Mouse (Mus musculus) heart, embryonic 11.5 days (tissue): ENCODE measurements around the gene Grm1. TPM values are rescaled to one million over a fixed set of nuclear protein-coding genes. Genes with fewer than 3 reads are reported as not detected.
A peak's percentile ranks its signal among the peaks of the same experiment; 100 is the strongest.

ENCODE experiments used
- ATAC-seq: fragments of 200-750 bp; cut with Nextera tagmentation; replicated peaks from 2 replicates; pipeline ENCODE4 v1.8.0; 2017; ENCODE audit warnings: moderate library complexity; ENCODE audit not compliant: insufficient number of reproducible peaks, low FRiP score, low TSS enrichment
- H3K27ac ChIP-seq: fragments of 300-500 bp; sonication (generic); 2 replicates; pipeline ENCODE4 v1.5.1; 2014; ENCODE audit warnings: mild to moderate bottlenecking, low read depth, low read length
- H3K27me3 ChIP-seq: fragments of 300-500 bp; sonication (generic); 2 replicates; pipeline ENCODE4 v1.6.1; 2014; ENCODE audit warnings: mild to moderate bottlenecking, low read length, mixed read lengths; ENCODE audit not compliant: control insufficient read depth, insufficient read depth
- H3K36me3 ChIP-seq: fragments of 300-500 bp; sonication (generic); 2 replicates; pipeline ENCODE4 v1.6.1; 2014; ENCODE audit warnings: mild to moderate bottlenecking, low read length, moderate library complexity, mixed read lengths; ENCODE audit not compliant: control insufficient read depth, insufficient read depth
- H3K4me1 ChIP-seq: fragments of 300-500 bp; sonication (generic); 2 replicates; pipeline ENCODE4 v1.6.1; 2014; ENCODE audit warnings: low read length; ENCODE audit not compliant: control insufficient read depth, insufficient read depth
- H3K4me2 ChIP-seq: fragments of 300-500 bp; sonication (generic); 2 replicates; pipeline ENCODE4 v1.6.1; 2014; ENCODE audit warnings: mild to moderate bottlenecking, moderate library complexity
- H3K4me3 ChIP-seq: fragments of 300-500 bp; sonication (generic); 2 replicates; pipeline ENCODE4 v1.5.1; 2014; ENCODE audit warnings: low read depth, low read length
- H3K9ac ChIP-seq: fragments of 300-500 bp; sonication (generic); 2 replicates; pipeline ENCODE4 v1.6.1; 2014; ENCODE audit warnings: mild to moderate bottlenecking, low read depth, low read length, moderate library complexity
- H3K9me3 ChIP-seq: fragments of 300-500 bp; sonication (generic); replicated peaks from 2 replicates; pipeline ENCODE4 v1.6.1; 2016; ENCODE audit warnings: low read length; ENCODE audit not compliant: control insufficient read depth
- WGBS: fragments of 180-500 bp; shearing (Covaris S2); extraction: QIAGEN DNeasy Blood & Tissue Kit; methylation state at CpG from one replicate; pipeline ENCODE4 v1.1.7; 2014; ENCODE audit not compliant: insufficient replicate concordance; 5-methylcytosine and 5-hydroxymethylcytosine counted together
- polyA plus RNA-seq: library from polyadenylated mRNA; unstranded; fragments of >200 nt; fragmentation: Nextera tagmentation; extraction: Ambion mirVana; gene quantifications from 2 replicates; pipeline ENCODE4 v1.2.1, GENCODE M21; 2014

Grm1 gene
- polyA plus RNA-seq = not detected in 2 replicates

DNA sequence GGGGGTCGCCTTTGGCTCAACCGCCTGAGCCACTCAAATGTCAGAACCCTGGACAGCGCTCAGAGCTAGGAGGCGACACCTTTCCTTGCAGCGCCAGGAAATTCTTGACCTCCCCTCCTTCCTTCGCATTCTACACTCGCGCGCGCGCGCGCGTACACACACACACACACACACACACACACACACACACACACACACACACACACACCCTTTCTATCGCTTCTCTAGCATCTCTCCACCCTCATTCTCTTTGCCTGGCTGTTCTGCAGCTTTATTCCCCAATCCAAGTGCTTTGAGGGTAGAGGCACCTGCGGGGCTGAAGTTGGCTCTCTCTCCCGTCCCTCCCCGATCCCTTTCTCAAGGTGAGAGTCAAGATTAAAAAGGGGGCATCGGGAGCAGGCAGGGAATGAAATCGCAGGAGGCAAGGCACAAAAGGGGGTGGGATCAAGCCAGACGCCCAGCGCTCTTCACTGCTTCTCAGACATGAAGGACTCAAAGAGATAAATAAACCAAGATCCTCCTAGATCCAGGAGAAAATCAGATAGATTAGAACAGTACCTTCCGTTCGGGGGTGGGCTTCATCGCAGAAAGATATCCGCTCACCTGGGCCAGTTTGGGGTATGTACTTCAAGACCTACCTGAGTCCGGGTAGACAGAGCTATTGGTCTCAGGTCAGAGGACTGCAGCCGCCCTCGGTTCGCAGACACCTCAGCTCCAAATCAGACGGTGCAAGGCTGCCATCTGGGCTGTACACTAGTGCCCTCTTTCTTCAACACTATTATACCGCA lies at the start of gene Grm1:
Gene Grm1, minus strand, starts transcription at position 746 of the 788 bp plus-strand sequence.
- WGBS = 3% methylated on average over 32 of the region's 32 CpGs
- 0 out of 2 replicates have a peak, but pooled peaks have one; percentile 31 for ATAC-seq
- no peak within 1 kb of the TSS for H3K9ac ChIP-seq
- H3K36me3 ChIP-seq = no peaks in the 10 kb centered on the region
- H3K4me1 ChIP-seq = no peaks in the 10 kb centered on the region
- no peak within 1 kb of the TSS for H3K27ac ChIP-seq
- H3K27me3 ChIP-seq = peaks cover 32% of the 10 kb centered on the region
- peak within 1 kb of the TSS; percentile 43 for H3K4me2 ChIP-seq
- no peaks in the 10 kb centered on the region for H3K9me3 ChIP-seq
- H3K4me3 ChIP-seq = peak within 1 kb of the TSS; percentile 16; the same call in 1 of the 2 replicates

DNA sequence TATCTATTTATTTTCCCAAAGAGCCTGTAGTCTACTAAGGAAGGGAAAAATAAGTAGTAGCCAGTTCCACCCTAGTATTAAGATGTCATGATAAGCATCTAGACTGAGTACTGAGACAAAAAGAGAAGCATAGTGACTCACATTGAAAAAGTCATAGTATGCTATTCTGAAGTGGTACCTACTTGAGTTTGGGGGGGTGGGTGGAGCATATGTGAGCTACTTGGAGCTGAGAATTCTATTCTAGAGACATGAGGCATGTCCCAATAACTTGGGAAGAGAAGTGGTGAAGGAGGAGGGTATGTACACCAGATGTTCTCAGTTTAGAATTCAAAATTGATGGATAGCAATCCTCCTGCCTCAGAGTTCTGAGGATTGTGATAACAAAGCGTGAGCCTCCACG lies 39.6 kb upstream of the Grm1 start:
- H3K36me3 ChIP-seq = no peaks in the 10 kb centered on the region
- no peak overlapping the region for H3K4me2 ChIP-seq
- H3K4me1 ChIP-seq = no peaks in the 10 kb centered on the region
- H3K27me3 ChIP-seq = no peaks in the 10 kb centered on the region
- ATAC-seq = no peak
- H3K4me3 ChIP-seq = no peak overlapping the region
- WGBS = 90% methylated on average over 2 of the region's 2 CpGs
- no peak overlapping the region for H3K27ac ChIP-seq
- no peak overlapping the region for H3K9ac ChIP-seq
- H3K9me3 ChIP-seq = no peaks in the 10 kb centered on the region

- H3K4me2 ChIP-seq = no peak overlapping the region
- H3K36me3 ChIP-seq = no peaks in the 10 kb centered on the region
- H3K9me3 ChIP-seq = no peaks in the 10 kb centered on the region
- no peak overlapping the region for H3K27ac ChIP-seq
- 80% methylated on average over 4 of the region's 4 CpGs for WGBS
- no peaks in the 10 kb centered on the region for H3K4me1 ChIP-seq
- H3K27me3 ChIP-seq = no peaks in the 10 kb centered on the region
- ATAC-seq = no peak
- H3K9ac ChIP-seq = no peak overlapping the region
- no peak overlapping the region for H3K4me3 ChIP-seq
Measured at GRCm38 (mm10) chr10:11098475-11099044, 16.4 kb upstream of the Grm1 start.

GRCm38 (mm10) chr10:11086348-11086747 lies 4.2 kb upstream of the Grm1 start:
- Histone ChIP-seq H3K9ac (no peak overlapping the region), H3K4me2 (no peak overlapping the region), H3K27me3 (peaks cover 12% of the 10 kb centered on the region), H3K36me3 (no peaks in the 10 kb centered on the region), H3K27ac (no peak overlapping the region), H3K4me1 (no peaks in the 10 kb centered on the region), H3K4me3 (no peak overlapping the region), H3K9me3 (no peaks in the 10 kb centered on the region)
- 81% methylated on average over 3 of the region's 3 CpGs for WGBS
- no peak for ATAC-seq

DNA sequence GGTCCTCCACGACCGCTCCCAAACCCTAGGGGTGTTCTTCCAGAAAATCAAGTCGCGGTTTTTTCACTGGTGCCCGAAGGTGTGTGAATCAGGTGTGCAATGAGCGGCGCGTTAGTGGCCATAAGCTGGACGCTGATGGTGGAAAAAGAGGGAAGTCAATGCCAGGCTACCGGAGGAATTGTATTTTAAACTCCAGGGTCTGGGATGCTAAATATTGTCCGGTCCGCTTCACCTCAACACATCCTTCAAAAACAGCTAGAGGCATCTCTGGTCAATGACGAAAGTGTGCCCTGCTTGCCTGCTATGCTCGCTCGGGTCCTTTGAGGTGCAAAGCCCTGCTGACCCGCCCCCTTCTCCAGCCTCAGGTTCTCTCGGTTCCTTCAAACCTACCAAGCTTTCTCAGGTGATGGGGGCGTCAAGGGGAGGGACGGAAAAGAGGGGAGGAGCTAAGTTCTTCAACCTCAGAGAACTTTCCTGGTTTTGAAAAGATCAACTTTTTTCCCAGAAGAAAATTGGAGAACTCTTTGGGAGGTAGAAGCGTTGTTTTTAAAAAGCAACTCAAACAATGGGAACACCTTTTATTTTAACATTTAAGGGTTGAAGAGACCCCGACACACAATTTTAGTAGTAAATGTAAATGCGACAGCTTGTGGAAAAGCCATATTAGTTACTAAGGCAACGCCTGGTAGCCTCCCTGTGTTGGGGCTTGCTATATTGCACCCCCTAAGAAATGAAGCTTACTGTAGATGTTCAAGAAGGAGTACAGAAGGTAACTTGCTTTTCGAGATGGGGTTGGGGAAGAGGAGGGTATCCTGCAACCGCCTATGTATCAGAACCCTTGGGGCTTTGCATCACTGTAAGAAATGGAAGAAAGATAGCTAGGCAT lies 1.2 kb downstream of the Grm1 start:
- no peaks in the 10 kb centered on the region for H3K36me3 ChIP-seq
- no peak overlapping the region for H3K4me3 ChIP-seq
- H3K27me3 ChIP-seq = peaks cover 32% of the 10 kb centered on the region
- ATAC-seq = no peak
- H3K9ac ChIP-seq = no peak overlapping the region
- WGBS = 13% methylated on average over 25 of the region's 25 CpGs
- no peaks in the 10 kb centered on the region for H3K4me1 ChIP-seq
- no peak overlapping the region for H3K27ac ChIP-seq
- no peaks in the 10 kb centered on the region for H3K9me3 ChIP-seq
- no peak overlapping the region for H3K4me2 ChIP-seq

GRCm38 (mm10) chr10:11080013-11080724 lies 2.0 kb downstream of the Grm1 start:
- no peak for ATAC-seq
- Histone ChIP-seq H3K4me3 (no peak overlapping the region), H3K9me3 (no peaks in the 10 kb centered on the region), H3K36me3 (no peaks in the 10 kb centered on the region), H3K27ac (no peak overlapping the region), H3K9ac (no peak overlapping the region), H3K27me3 (peaks cover 32% of the 10 kb centered on the region), H3K4me1 (no peaks in the 10 kb centered on the region), H3K4me2 (no peak overlapping the region)
- 10% methylated on average over 33 of the region's 33 CpGs for WGBS

GRCm38 (mm10) chr10:11079506-11079905 lies 2.6 kb downstream of the Grm1 start:
- H3K4me1 ChIP-seq = no peaks in the 10 kb centered on the region
- H3K36me3 ChIP-seq = no peaks in the 10 kb centered on the region
- H3K4me3 ChIP-seq = no peak overlapping the region
- ATAC-seq = no peak
- peaks cover 32% of the 10 kb centered on the region for H3K27me3 ChIP-seq
- no peaks in the 10 kb centered on the region for H3K9me3 ChIP-seq
- 72% methylated on average over 8 of the region's 8 CpGs for WGBS
- H3K4me2 ChIP-seq = no peak overlapping the region
- no peak overlapping the region for H3K27ac ChIP-seq
- no peak overlapping the region for H3K9ac ChIP-seq

DNA sequence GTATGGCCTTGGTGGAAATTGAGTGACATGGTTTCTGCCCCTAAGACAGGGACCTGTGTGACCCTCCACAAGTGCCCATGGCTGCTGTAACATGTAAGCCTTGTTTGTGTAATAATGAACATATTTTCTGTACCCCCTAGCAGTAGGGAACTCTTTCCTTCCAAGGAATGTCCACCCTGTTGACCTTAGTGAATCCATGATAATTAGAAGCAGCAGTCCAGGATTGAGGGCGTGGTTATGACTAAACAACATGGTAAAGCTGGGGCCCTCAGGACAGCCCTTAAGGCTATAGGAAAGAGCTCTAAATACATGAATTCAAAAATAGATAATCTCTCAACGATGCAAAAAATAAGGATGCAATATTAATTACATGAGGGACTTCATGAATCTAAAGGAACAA lies 17.0 kb downstream of the Grm1 start:
- Histone ChIP-seq H3K9ac (no peak overlapping the region), H3K9me3 (no peaks in the 10 kb centered on the region), H3K27ac (no peak overlapping the region), H3K4me1 (no peaks in the 10 kb centered on the region), H3K36me3 (no peaks in the 10 kb centered on the region), H3K4me2 (no peak overlapping the region), H3K27me3 (no peaks in the 10 kb centered on the region), H3K4me3 (no peak overlapping the region)
- WGBS = 65% methylated on average over 2 of the region's 2 CpGs
- no peak for ATAC-seq
